Mouse (Mus musculus): ENCODE measurements around the gene Rps12-ps3.

GRCm38 (mm10) chr19:59339908-59340307 lies 17.8 kb downstream of the Rps12-ps3 start:
- TF ChIP-seq CTCF (IDR thresholded peaks at IDR 0.05; ENCODE audit: low read depth) (no peak), EP300 (optimal IDR thresholded peaks at IDR 0.05) (no peak)
